Mouse (Mus musculus): ENCODE measurements around the gene Bsdc1. TPM values are rescaled to one million over a fixed set of nuclear protein-coding genes. Genes with fewer than 3 reads are reported as not detected.
"Not testable (repeated sequence)": the region's sequence is repeated elsewhere in the genome, so short reads cannot be mapped to it uniquely, and the experiment has no call there.

Gene Bsdc1
- polyA plus RNA-seq, 1 experiment from 2014 or later, result 20.2 TPM

DNA sequence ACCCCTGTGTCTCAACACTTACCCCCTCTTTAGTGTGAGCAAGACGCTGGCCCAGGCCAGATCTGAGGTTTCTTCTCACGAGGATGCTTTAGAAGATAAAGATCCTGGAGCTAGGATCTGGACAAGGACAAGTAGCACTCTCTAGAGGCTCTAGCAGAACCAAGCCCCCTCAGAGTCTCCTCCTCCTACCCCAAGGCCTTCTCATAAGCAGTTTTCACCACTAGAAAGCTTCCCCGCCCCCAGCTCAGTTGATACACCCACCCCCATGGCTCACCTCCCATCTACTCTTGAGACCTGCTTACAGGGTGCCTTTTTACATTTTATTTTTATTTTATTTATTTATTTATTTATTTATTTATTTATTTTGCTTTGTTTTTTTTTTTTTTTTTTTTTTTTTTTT is 48.3 kb downstream of the Bsdc1 start:
- peaks cover 48% of the 10 kb centered on the region for H3K4me1 ChIP-seq

DNA sequence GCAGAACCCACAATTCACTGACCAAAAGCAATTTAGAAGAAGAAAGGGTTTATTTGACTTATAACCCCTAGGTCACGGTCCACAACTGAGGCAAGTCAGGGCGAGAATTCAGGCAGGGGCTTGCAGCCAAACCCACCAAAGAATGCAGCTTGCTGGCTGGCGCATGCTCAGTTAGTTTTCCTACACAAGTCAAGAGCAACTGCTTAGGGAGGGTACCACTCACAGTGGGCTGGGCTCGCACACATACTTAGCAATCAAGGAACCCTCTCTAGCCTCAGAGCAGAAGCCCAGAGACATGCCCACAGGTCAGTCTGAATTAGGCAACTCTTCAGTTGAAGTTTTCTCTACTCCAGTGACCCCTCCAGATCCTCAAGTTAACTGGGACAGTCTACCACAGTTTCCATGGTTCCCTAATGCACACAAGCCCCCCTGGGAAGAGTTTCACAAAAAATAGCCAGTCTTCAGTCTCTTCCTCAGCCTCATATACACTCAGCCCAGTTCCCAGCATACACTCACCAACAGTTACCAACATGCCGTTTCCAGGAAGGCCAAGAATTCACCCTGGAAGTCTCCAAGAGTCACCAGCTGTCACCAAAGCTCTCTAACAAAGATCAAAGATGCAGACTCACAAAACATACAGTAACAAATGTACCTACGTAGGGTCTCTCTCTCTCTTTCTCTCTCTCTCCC is 49.5 kb downstream of the Bsdc1 start:
- Histone ChIP-seq H3K4me1 (peaks cover 60% of the 10 kb centered on the region), H3K36me3 (peaks cover 17% of the 10 kb centered on the region), H3K27ac (replicated peaks) (peak overlapping the region; percentile 100), H3K9me3 (replicated peaks) (no peaks in the 10 kb centered on the region), H3K27me3 (ENCODE audit: low read depth, poor library complexity, severe bottlenecking) (no peaks in the 10 kb centered on the region), H3K4me3 (peak overlapping the region; percentile 30)
- 41% methylated on average over 6 of the region's 6 CpGs for WGBS
- peak; percentile 30 for DNase-seq (ENCODE audit: low spot score)

More for the DNA sequence above, 48.3 kb downstream of the Bsdc1 start:
- DNase-seq (ENCODE audit: low spot score), result no peak
- Histone ChIP-seq H3K36me3 (peaks cover 4% of the 10 kb centered on the region), H3K4me3 (no peak overlapping the region), H3K27me3 (ENCODE audit: low read depth, poor library complexity, severe bottlenecking) (no peaks in the 10 kb centered on the region), H3K27ac (replicated peaks) (peak overlapping the region; percentile 33), H3K9me3 (replicated peaks) (no peaks in the 10 kb centered on the region)
- 73% methylated on average over 3 of the region's 3 CpGs for WGBS

DNA sequence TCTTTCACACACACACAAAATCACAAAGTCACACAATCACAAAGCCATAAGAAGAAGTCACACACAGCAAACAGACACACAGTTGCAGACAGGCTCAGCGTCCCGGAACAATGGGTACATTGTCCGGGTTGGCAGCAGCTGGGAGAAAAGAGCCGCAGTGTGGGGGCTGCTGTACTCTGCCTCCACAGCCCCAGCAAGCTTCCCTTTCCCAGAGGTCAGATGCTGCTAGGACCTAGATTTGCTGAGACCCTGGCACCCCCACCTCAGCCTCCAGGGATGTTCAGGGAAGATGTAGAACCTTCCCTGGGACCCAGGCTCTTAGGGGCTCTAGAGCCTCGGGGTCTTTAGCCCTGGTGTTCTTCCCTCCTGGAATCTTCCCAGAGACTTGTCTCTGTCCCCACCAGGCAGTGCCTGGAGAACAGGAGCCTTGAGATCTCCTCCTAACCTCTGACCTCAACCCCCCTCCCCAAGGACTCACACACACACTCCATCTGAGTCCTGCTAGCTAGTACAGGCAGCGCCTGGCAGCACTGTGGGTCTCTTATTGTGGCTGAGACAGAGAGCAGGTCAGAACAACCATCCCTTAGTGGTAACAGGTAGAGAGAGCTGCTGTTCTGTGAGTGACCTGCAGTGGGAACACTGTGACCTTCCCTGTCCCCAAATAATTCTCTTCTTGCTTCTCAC is 50.2 kb downstream of the Bsdc1 start:
- peaks cover 63% of the 10 kb centered on the region for H3K4me1 ChIP-seq
- peaks cover 24% of the 10 kb centered on the region for H3K36me3 ChIP-seq
- WGBS, result 13% methylated on average over 6 of the region's 6 CpGs
- peak overlapping the region; percentile 30 for H3K4me3 ChIP-seq
- H3K9me3 ChIP-seq (replicated peaks), result no peaks in the 10 kb centered on the region
- H3K27me3 ChIP-seq (ENCODE audit: low read depth, poor library complexity, severe bottlenecking), result no peaks in the 10 kb centered on the region
- DNase-seq (ENCODE audit: low spot score), result peak; percentile 45
- H3K27ac ChIP-seq (replicated peaks), result peak overlapping the region; percentile 100

DNA sequence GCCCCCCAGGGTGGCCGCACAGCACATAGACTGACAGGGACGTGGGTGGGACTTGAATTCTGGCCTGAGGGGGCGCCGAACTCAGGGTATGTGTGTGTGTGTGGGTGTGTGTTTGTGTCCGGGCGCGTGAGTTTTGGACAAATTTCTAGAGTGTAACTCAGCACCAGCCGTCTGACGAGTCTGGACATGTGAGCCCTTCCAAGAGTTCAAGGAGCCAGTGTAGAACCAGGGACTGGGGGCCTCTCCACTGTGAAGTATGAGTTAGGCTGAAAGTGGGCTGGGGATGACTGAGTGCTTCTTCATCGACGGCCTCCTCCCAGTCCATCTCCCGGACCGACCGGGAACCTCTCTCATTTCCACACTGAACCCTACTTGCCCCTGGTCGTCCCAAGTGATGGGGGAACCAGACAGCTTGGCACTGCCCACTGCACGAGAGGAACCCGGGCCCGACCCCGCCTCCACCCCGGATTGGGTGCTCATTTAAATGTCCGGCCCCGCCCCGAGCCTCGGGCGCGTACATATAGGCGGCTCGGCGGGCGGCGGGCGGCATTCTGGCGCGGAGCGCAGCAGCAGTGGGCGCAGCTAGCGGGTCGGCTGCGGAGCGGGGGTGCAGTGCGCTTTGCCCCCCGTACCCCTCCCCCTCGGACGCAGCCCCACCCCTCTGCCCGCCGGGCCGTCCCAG is 51.8 kb downstream of the Bsdc1 start, which contains the start of gene Marcksl1:
Gene Marcksl1, plus strand, starts transcription at position 496 of the 682 bp plus-strand sequence.
- Histone ChIP-seq H3K4me1 (peaks cover 67% of the 10 kb centered on the region), H3K36me3 (peaks cover 40% of the 10 kb centered on the region), H3K4me3 (peak within 1 kb of the TSS; percentile 100), H3K9me3 (replicated peaks) (no peaks in the 10 kb centered on the region), H3K27ac (replicated peaks) (peak within 1 kb of the TSS; percentile 100), H3K27me3 (ENCODE audit: low read depth, poor library complexity, severe bottlenecking) (no peaks in the 10 kb centered on the region)
- peak; percentile 92 for DNase-seq (ENCODE audit: low spot score)
- WGBS, result 8% methylated on average over 42 of the region's 47 CpGs

DNA sequence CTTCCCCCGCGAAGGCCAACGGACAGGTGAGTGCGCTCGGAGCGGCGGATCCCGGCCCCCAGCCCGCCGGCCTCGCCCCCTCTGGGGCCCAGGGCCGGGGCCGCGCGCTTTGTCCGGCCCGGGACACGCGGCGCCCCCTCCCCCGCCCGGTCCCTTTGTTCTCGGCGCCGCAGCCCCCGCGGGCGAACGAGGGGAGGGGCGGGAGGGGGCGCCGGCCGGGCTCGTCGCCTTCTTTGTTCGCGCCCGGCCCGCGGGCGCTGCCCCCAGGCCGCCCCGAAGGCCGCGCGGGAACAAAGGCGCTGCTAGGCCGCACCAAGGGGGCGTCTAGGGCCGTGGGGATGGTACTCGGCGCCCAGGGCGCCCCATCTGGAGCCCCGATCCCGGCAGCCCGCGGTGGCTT is 52.5 kb downstream of the Bsdc1 start:
- DNase-seq (ENCODE audit: low spot score), result no peak
- Histone ChIP-seq H3K27me3 (ENCODE audit: low read depth, poor library complexity, severe bottlenecking) (no peaks in the 10 kb centered on the region), H3K27ac (replicated peaks) (peak overlapping the region; percentile 100), H3K9me3 (replicated peaks) (no peaks in the 10 kb centered on the region), H3K4me1 (peaks cover 61% of the 10 kb centered on the region), H3K36me3 (peaks cover 47% of the 10 kb centered on the region), H3K4me3 (peak overlapping the region; percentile 100)
- under 1% methylated on average over 40 of the region's 57 CpGs for WGBS

DNA sequence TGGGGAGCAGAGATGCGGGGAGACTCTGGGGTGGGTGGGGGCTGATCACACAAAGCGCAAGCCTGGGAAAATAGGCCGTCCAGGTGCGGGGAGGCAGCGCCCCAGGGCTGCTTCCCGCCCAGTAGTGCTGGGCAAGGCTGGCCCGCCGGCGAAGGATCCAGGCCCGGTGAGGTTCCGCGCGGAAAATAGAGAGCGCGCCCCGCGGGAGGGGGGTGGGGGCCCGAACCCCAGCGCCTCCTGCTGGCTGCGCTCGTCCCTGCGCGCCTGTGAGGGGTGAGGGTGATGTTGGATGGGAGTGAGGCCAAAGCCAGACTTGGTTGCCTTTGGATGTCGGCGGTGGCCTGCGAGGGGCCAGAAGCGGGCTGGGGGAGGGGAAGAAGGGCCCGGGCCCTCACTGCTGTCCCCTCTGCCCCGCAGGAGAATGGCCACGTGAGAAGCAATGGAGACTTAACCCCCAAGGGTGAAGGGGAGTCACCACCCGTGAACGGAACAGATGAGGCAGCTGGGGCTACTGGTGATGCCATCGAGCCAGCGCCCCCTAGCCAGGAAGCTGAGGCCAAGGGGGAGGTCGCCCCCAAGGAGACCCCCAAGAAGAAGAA is 53.0 kb downstream of the Bsdc1 start:
- DNase-seq (ENCODE audit: low spot score), result peak; percentile 77
- H3K27me3 ChIP-seq (ENCODE audit: low read depth, poor library complexity, severe bottlenecking), result no peaks in the 10 kb centered on the region
- H3K9me3 ChIP-seq (replicated peaks), result no peaks in the 10 kb centered on the region
- WGBS, result under 1% methylated on average over 34 of the region's 35 CpGs
- peaks cover 55% of the 10 kb centered on the region for H3K4me1 ChIP-seq
- H3K27ac ChIP-seq (replicated peaks), result peak overlapping the region; percentile 100
- peaks cover 51% of the 10 kb centered on the region for H3K36me3 ChIP-seq
- peak overlapping the region; percentile 100 for H3K4me3 ChIP-seq

DNA sequence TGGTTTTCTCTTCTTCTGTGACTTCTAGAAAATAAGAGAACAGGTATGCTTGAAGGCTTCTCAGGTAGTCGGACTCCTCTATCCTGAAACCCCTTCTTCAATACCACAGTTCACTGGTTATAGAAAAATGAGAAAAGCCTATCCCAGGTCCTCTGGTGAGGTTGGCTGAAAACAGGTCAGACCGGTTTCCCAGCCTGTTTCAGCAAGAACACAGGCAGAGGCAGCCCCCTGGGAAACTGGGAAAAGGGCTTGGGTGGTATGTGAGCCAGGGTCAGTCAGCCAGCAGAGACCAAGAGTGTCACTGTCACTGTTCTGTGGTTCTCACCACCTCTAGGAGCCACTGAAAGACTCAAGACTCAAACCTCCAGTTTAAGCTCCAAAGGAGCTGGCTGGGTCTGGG is 55.5 kb downstream of the Bsdc1 start:
- Histone ChIP-seq H3K36me3 (peaks cover 76% of the 10 kb centered on the region), H3K27me3 (ENCODE audit: low read depth, poor library complexity, severe bottlenecking) (no peaks in the 10 kb centered on the region), H3K4me1 (peaks cover 34% of the 10 kb centered on the region), H3K27ac (replicated peaks) (no peak overlapping the region), H3K4me3 (peak overlapping the region; percentile 27; the same call in 1 of the 2 replicates), H3K9me3 (replicated peaks) (no peaks in the 10 kb centered on the region)
- WGBS, result 60% methylated on average over 2 of the region's 2 CpGs
- DNase-seq (ENCODE audit: low spot score), result no peak

DNA sequence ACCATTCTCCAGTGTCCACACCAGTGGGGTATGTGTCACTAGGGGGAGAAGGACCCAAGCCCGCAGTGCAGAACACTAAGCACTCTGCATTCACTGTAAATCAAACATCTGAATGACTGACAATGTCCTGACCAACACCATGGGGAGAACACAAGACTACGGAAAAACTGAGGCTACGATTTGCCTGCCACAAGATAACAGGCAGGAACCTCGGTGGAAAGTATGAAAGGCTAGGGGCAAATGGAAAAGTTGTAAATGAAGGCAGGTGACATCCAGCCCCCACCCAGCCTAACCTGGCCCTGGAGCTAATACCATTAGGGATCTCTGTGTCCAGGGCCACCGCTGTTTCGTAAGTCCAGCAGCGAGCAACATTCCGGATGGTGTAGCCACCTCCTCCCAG is 57.1 kb downstream of the Bsdc1 start:
- no peak overlapping the region for H3K27ac ChIP-seq (replicated peaks)
- H3K27me3 ChIP-seq (ENCODE audit: low read depth, poor library complexity, severe bottlenecking), result no peaks in the 10 kb centered on the region
- H3K9me3 ChIP-seq (replicated peaks), result no peaks in the 10 kb centered on the region
- no peak for DNase-seq (ENCODE audit: low spot score)
- peaks cover 18% of the 10 kb centered on the region for H3K4me1 ChIP-seq
- H3K4me3 ChIP-seq, result no peak overlapping the region
- WGBS, result 93% methylated on average over 8 of the region's 8 CpGs
- H3K36me3 ChIP-seq, result peaks cover 92% of the 10 kb centered on the region

DNA sequence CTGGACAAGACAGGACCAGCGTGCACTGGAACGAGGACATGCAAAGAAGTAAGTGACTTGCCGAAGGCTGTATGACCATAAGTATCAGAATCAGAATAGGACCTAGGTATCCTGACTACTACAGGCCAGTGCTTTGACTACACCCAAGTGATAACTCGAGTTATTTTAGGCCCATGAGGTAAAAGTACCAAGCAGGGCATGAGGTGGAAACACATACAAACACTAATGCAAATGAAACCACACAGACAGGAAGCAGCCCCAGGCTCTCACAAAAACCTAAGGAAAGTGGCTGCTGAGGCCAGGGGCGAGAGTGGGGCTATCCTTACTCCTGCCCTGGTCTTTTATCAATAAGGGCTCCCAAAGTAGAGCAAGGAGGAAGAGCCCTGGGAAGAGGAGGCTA is 64.0 kb downstream of the Bsdc1 start:
- H3K36me3 ChIP-seq, result peaks cover 99% of the 10 kb centered on the region
- WGBS, result 95% methylated on average over 5 of the region's 5 CpGs
- DNase-seq (ENCODE audit: low spot score), result no peak
- no peaks in the 10 kb centered on the region for H3K9me3 ChIP-seq (replicated peaks)
- H3K4me1 ChIP-seq, result no peaks in the 10 kb centered on the region
- H3K27me3 ChIP-seq (ENCODE audit: low read depth, poor library complexity, severe bottlenecking), result no peaks in the 10 kb centered on the region
- H3K27ac ChIP-seq (replicated peaks), result no peak overlapping the region
- H3K4me3 ChIP-seq, result no peak overlapping the region

DNA sequence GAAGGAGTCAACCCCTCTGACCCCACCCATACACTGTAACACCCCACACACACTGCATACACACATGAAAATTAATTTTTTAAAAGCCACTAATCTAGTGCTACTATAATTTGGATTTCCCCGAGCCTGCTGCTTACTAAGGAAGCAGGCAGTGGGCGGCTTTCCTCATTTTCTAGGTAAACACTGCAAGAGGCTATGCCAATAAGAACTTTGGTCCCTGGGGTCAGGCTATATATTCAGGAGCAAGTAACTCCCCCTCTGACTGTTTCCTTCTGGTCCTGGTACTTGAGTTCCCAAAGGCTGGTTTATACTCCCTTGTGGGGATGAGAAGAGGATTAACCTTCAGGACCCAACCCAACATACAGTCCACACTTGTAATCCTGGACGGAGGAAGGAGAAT is 64.5 kb downstream of the Bsdc1 start:
- Histone ChIP-seq H3K27ac (replicated peaks) (no peak overlapping the region), H3K4me1 (no peaks in the 10 kb centered on the region), H3K36me3 (peaks cover 99% of the 10 kb centered on the region), H3K27me3 (ENCODE audit: low read depth, poor library complexity, severe bottlenecking) (no peaks in the 10 kb centered on the region), H3K9me3 (replicated peaks) (no peaks in the 10 kb centered on the region), H3K4me3 (no peak overlapping the region)
- WGBS, result 86% methylated on average over 3 of the region's 3 CpGs
- no peak for DNase-seq (ENCODE audit: low spot score)

DNA sequence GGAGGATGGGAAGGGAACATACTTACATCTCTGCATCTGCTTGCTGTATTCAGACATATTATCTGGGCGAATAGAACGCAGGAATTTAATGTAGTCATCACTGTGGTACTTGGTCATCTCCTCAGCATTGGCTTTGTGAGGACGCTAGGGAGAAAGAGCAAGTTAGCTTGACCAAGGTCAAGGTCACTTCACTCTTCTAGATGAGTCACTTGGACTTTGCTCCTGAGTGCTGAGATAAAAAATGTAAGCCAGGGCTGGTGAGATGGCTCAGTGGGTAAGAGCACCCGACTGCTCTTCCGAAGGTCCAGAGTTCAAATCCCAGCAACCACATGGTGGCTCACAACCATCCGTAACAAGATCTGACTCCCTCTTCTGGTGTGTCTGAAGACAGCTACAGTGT is 67.5 kb downstream of the Bsdc1 start:
- WGBS, result 96% methylated on average over 6 of the region's 6 CpGs
- H3K4me3 ChIP-seq; H3K4me1 ChIP-seq; H3K27ac ChIP-seq (replicated peaks); DNase-seq (ENCODE audit: low spot score); H3K27me3 ChIP-seq (ENCODE audit: low read depth, poor library complexity, severe bottlenecking); H3K9me3 ChIP-seq (replicated peaks): not testable (repeated sequence)
- H3K36me3 ChIP-seq, result peaks cover 99% of the 10 kb centered on the region

All from midbrain, embryonic 10.5 days (tissue).